Mouse (Mus musculus): Measurements from ENCODE around the gene Dnaja2.

DNA sequence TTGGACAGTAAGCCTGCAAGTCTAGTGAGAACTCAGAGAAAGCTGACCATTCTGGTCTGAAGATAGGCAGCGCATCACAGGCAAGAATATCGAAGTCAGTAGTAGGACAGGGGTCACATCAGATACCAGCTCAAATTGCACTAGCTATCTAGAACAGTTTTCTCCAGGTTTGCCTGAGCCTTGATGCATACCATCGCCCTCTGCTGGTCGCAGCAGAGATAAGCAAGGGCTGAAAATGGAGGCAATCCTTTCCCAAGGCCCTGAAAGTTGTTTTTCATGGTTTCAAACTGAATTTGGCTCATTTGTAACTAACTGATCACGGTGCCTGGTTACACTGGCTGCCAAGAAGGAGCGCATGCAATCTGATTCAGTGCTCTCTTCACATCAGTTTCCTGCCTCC lies 29.0 kb downstream of the Dnaja2 start:
- peak; percentile 84 for TF ChIP-seq CTCF (IDR thresholded peaks at IDR 0.05; ENCODE audit: borderline replicate concordance, insufficient read depth, low read length)
- TF ChIP-seq POLR2A (IDR thresholded peaks at IDR 0.05; ENCODE audit: low read depth, low read length) = no peak
